Mouse (Mus musculus) MEL (cell line): ENCODE results near the gene Appbp2.

Source experiments
- BHLHE40 ChIP-seq: IDR thresholded peaks from 2 replicates; pipeline ENCODE4 v1.6.1; 2012; ENCODE audit warnings: low read depth, mild to moderate bottlenecking, inconsistent platforms, low read length, improper control_type of control experiment, borderline replicate concordance
- CTCF ChIP-seq, 3 experiments: IDR thresholded peaks in 2 of 3; conservative IDR thresholded peaks in 1 of 3; 2 replicates each; pipeline ENCODE4 v1.5.1; 2011 to 2012; ENCODE audit warnings: low read length in 3 of 3, low read depth in 2 of 3, mild to moderate bottlenecking in 2 of 3, improper control_type of control experiment in 1 of 3, inconsistent platforms in 1 of 3, mixed read lengths in 1 of 3, moderate library complexity in 1 of 3; ENCODE audit not compliant: control insufficient read depth in 1 of 3, insufficient read depth in 1 of 3, poor library complexity in 1 of 3, severe bottlenecking in 1 of 3
- E2F4 ChIP-seq: IDR thresholded peaks from 2 replicates; pipeline ENCODE4 v1.6.1; 2011; ENCODE audit warnings: low read depth, low read length, improper control_type of control experiment, borderline replicate concordance
- EP300 ChIP-seq, 2 experiments: IDR thresholded peaks; 2 replicates each; pipeline ENCODE4 v1.6.1; 2011; ENCODE audit warnings: improper control_type of control experiment in 2 of 2, low read length in 2 of 2, low read depth in 1 of 2, mild to moderate bottlenecking in 1 of 2
- HCFC1 ChIP-seq: IDR thresholded peaks from 2 replicates; pipeline ENCODE4 v1.6.1; 2012; ENCODE audit warnings: low read depth, mild to moderate bottlenecking, inconsistent platforms, low read length, improper control_type of control experiment, moderate library complexity
- NELFE ChIP-seq: IDR thresholded peaks from 2 replicates; pipeline ENCODE4 v1.6.1; 2011; ENCODE audit warnings: low read depth, low read length, improper control_type of control experiment
- POLR2A ChIP-seq, 2 experiments: IDR thresholded peaks; 2 replicates each; pipeline ENCODE4 v1.6.1; 2011 to 2012; ENCODE audit warnings: low read length in 2 of 2, mild to moderate bottlenecking in 2 of 2, control low read depth in 1 of 2, improper control_type of control experiment in 1 of 2, low read depth in 1 of 2, moderate library complexity in 1 of 2; ENCODE audit not compliant: control insufficient read depth in 1 of 2, insufficient read depth in 1 of 2, poor library complexity in 1 of 2
- RCOR1 ChIP-seq: IDR thresholded peaks from 2 replicates; pipeline ENCODE4 v1.6.1; 2012; ENCODE audit warnings: low read depth, mild to moderate bottlenecking, inconsistent platforms, low read length, improper control_type of control experiment
- TAL1 ChIP-seq: IDR thresholded peaks from 2 replicates; pipeline ENCODE4 v1.6.1; 2012; ENCODE audit warnings: mild to moderate bottlenecking, inconsistent platforms, low read length, moderate library complexity, mixed read lengths
- TBP ChIP-seq: IDR thresholded peaks from 2 replicates; pipeline ENCODE4 v1.8.0; 2011; ENCODE audit warnings: low read depth, low read length, improper control_type of control experiment
- USF1 ChIP-seq: IDR thresholded peaks from 2 replicates; pipeline ENCODE4 v1.6.1; 2014; ENCODE audit warnings: low read depth, mild to moderate bottlenecking, inconsistent platforms, low read length, improper control_type of control experiment, moderate library complexity
- USF2 ChIP-seq, 2 experiments: IDR thresholded peaks; 2 replicates each; pipeline ENCODE4 v1.6.1; 2011 to 2012; ENCODE audit warnings: improper control_type of control experiment in 2 of 2, low read length in 2 of 2, borderline replicate concordance in 1 of 2, inconsistent platforms in 1 of 2, low read depth in 1 of 2, mild to moderate bottlenecking in 1 of 2; ENCODE audit not compliant: insufficient read depth in 1 of 2
- ZC3H11A ChIP-seq: IDR thresholded peaks from 2 replicates; pipeline ENCODE4 v1.6.1; 2012; ENCODE audit warnings: low read depth, mild to moderate bottlenecking, inconsistent platforms, low read length, improper control_type of control experiment

DNA sequence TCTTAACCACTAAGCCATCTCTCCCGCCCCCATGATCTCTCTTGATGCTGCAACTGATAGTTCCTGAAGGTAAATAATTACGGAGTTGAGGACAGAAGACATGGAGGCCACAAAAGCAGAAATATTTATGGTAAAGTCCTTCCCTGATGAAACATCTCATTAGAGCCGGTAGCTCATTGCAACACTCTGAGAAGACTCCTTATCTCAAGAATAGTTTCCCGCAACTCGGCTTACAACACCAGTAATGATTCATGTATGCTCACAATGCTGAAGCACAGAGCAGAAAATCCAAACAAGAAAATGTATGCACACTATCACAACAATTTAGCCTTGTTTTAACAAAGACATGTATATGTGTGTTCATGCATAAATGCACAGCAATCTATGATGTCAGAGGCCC, 40.2 kb upstream of the Appbp2 start:
- TF ChIP-seq USF1: no peak
- TF ChIP-seq RCOR1: no peak
- TF ChIP-seq BHLHE40: no peak
- no peak for TF ChIP-seq POLR2A (IDR thresholded peaks at IDR 0.05; ENCODE audit: control insufficient read depth in 1 of 2, insufficient read depth in 1 of 2, low read depth in 1 of 2, low read length in 2 of 2, poor library complexity in 1 of 2)
- TF ChIP-seq HCFC1: no peak
- TF ChIP-seq ZC3H11A: no peak
- no peak for TF ChIP-seq CTCF (IDR thresholded peaks at IDR 0.05 in 2 of 3, conservative IDR thresholded peaks at IDR 0.05 in 1 of 3; ENCODE audit: control insufficient read depth in 1 of 3, insufficient read depth in 1 of 3, low read depth in 2 of 3, low read length in 3 of 3, poor library complexity in 1 of 3, severe bottlenecking in 1 of 3)
- TF ChIP-seq EP300 (IDR thresholded peaks at IDR 0.05; ENCODE audit: low read depth in 1 of 2, low read length in 2 of 2): no peak
- no peak for TF ChIP-seq TBP
- no peak for TF ChIP-seq E2F4
- TF ChIP-seq USF2 (IDR thresholded peaks at IDR 0.05; ENCODE audit: borderline replicate concordance in 1 of 2, insufficient read depth in 1 of 2, low read depth in 1 of 2, low read length in 2 of 2): no peak
- no peak for TF ChIP-seq NELFE
- TF ChIP-seq TAL1: no peak
